Mouse (Mus musculus) adrenal gland, postnatal 10 days (tissue): ENCODE measurements around the gene Gbgt1. TPM values are rescaled to one million over a fixed set of nuclear protein-coding genes. Genes with fewer than 3 reads are reported as not detected.

Experiments
- DNase-seq: peaks from one replicate; pipeline ENCODE4 v3.0.0; 2021; ENCODE audit warnings: mixed read lengths
- total RNA-seq, 2 experiments: library from RNA; stranded (reverse); gene quantifications; 2 replicates each; pipeline ENCODE4 v1.2.3; 2021

Gene Gbgt1
- total RNA-seq, 2 experiments from 2014 or later: 4.3 to 5.4 TPM

- DNase-seq: no peak
Observed at GRCm38 (mm10) chr2:28529856-28530255, 33.2 kb downstream of the Gbgt1 start.

GRCm38 (mm10) chr2:28530311-28530710 lies 33.6 kb downstream of the Gbgt1 start:
- DNase-seq: no peak

- peak; percentile 95 for DNase-seq
Observed at GRCm38 (mm10) chr2:28532938-28533771, 36.5 kb downstream of the Gbgt1 start.

- no peak for DNase-seq
Observed at GRCm38 (mm10) chr2:28533901-28534435, 37.3 kb downstream of the Gbgt1 start.

DNA sequence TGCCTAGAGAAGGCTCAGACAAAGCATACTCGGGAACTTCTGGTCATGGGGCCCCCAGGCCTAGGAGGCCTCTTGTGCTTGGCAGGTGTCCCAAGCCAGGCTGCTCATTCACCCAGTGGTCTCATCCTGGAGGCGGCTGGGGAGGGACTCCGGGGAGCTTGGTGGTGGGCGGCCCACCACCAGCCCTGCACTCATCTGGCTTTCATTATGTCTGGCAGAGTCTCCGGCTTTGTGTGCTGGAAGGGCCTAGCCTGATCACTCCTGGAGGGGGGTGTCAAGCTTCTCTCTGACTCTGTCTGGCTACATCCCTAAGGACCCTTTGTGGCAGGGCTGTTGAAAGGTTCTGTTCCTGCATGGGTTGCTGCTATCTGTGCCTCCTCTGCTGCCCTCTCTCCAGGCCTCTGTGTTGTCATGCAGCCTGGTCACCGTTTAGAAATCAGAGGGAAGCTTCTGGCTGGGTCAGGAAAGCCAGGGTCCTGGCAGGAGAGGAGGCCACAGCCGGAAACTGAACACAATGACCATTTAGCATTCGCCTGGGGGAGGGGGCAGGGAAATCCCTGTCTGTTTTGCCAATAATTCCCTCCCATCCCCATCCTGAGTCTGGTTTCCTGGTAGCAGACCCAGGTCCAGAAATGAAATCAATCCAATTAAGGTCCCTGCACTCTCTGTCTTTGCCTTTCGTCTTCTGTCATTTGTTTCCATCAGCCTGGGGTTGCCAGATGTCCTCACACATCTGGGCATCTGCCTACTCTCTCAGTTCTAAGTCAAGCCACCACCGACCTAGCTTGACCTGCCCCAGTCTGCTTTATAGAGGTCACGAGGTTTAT lies 38.0 kb downstream of the Gbgt1 start:
- DNase-seq: peak; percentile 59

DNA sequence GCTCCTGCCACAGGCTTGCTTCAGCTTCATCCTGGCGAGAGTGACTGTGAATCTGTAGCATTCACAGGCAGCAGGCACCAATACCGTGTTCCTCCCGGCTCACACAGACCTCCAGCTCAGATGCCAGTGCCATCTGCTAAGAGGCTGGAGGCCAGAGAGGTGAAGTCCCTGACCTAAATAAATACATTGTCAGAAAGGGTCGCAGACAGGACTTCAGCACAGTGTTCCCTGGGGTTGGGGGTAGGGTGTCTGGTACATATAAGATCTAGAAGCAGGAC lies 38.5 kb downstream of the Gbgt1 start:
- no peak for DNase-seq

DNA sequence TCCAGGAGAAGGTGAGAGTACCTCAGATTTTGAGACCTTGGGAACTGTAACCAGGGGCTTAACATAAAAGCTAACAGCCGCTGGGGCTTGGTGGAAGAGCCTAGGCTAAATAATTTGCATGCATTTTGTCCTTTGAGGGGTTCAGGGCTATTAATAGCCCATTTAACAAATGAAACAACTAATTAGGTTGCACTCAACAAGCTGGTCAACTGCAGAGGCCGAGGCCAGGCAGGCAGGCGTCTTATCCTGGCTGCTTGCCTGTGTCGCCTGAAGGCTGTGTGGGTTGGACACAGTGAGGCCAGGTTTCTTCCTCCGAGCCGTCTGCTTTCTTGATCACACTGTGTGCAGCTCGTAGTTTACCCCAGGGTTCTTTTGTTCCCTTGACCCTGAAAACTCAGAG lies 39.0 kb downstream of the Gbgt1 start:
- peak; percentile 65 for DNase-seq

DNA sequence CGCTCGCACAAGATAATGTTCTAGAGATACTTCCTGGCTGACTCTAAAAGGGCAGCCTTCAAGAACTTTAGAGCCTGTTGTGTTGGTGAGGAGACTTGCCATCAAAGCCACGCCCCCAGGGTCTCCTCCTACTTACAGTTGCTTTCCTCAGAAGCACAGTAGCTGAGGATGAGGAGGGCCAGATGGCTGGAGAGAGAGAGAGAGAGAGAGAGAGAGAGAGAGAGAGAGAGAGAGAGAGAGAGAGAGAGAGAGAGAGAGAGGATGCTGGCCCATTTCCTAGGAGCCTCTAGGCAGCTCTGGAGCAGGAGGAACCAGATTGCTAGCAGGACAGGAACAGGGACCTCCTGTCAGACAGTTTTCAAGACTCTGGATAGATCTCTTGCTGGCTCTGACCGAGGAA lies 39.5 kb downstream of the Gbgt1 start:
- no peak for DNase-seq

DNA sequence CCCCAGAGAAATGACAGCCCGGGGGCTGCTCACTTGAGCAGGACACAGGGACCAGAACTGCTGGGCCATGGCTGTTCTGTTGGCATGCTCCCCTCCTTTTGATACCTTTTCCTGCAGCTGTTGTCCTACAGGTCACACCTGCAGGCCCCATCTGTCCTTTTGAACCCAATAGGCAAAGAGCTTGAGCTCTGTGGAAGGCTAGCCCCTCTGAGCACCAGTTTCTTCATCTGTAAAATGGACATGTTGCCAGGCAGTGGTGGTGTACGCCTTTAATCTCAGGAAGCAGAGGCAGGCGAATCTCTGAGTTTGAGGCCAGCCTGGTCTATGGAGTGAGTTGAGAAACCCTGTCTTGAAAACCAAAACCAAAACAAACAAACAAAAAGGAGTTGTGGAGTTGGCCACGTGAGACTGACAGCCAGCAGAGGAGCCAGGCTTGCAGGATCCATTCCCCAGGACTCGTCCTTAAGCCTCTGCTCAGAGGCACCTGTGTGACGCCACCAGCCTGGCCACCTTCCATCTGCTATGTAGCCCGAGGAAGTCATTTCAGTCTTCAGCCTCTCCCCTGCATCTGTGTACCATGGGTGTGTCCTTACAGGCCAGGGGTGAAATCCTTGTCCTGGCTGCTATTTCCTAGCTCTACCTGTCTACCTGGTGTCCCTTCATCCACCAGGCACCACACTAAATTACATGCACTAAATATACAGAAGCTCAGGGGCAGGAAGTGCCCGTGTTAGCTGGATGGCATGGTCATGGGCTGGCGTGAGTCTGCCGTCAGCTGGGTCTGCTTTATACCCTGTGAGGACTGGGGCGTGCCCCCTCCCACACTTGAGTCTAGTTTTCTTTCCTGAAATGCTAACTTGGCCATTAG lies 40.3 kb downstream of the Gbgt1 start:
- DNase-seq: no peak

DNA sequence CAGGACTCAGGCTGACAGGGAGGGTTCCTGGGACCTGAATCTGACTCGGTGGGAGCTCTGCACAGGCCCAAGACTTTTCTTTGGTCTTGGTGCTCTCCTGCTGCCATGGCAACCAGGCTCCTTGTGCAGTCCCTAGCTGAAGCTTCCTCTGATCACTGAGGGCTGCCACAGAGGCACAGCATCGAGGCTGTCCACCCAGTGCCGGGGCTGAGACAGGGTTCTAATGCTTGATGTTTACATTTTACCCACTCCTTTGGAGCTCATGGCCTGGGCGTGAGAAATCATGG lies 40.9 kb downstream of the Gbgt1 start:
- no peak for DNase-seq

DNA sequence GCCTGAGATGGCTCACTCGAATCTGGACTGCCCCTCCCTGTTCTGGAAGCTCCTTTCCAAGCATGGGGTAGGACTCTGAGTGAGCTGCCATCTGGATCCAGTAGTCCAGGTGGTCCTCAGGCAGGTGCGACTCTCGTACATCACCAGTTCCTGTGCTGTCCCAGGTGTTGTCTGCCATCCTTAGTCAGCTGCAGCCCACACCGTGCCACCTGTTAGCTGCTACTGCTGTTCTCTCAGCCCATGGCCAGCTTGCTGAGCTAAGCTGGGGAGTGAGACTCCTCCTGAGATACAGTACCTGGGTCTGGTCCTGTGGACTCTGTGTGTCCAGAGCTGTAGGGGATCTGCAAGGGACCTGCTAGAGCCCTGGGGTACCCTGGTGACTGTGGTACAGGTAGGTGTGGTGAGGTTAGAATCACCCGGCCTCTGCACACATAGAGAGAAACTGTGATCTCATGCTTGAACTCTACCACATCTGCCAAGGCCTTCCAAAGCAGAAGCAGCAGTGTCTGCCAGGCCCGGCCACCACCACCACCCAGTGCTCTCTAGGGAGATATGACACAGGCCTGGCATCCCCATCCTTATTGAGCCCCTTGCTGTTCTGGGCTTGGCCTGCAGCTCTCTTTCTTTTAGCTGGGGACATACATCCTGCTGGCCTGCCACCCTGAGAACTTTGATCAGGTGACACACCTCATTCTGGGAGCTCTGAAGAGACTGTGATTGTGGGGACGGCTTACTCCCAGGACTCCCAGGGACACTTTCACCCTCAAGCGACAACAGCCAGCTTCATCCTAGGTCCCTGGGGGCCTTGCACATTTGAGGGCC lies 41.5 kb downstream of the Gbgt1 start:
- no peak for DNase-seq

GRCm38 (mm10) chr2:28538817-28539128 lies 42.1 kb downstream of the Gbgt1 start:
- DNase-seq: no peak

- peak; percentile 77 for DNase-seq
Observed at GRCm38 (mm10) chr2:28539206-28539605, 42.5 kb downstream of the Gbgt1 start.

DNA sequence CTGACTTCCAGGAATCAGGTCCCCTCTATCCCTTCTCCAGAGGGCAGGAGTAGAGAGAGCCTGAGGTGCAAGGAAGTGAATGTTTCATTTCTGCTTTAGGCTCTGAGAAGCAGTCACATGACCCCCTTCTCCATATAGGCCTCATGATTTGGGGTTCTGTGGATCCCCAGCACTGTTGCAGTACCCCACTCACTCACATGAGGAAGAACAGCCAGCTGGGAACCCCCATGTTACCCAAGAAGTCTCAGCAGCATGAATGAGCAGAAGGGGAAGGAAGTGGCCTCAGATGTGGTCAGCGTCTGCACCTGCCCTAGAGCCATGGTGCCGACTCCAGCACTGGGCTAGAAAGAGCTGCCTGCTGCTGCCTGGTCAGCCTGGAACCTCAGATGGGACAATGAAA lies 43.3 kb downstream of the Gbgt1 start:
- no peak for DNase-seq

- DNase-seq: no peak
Observed at GRCm38 (mm10) chr2:28540587-28541227, 44.0 kb downstream of the Gbgt1 start.

GRCm38 (mm10) chr2:28543894-28544293 lies 47.2 kb downstream of the Gbgt1 start:
- DNase-seq: no peak

GRCm38 (mm10) chr2:28545976-28546375 lies 49.3 kb downstream of the Gbgt1 start:
- no peak for DNase-seq

- no peak for DNase-seq
Observed at GRCm38 (mm10) chr2:28546560-28546959, 49.9 kb downstream of the Gbgt1 start.

DNA sequence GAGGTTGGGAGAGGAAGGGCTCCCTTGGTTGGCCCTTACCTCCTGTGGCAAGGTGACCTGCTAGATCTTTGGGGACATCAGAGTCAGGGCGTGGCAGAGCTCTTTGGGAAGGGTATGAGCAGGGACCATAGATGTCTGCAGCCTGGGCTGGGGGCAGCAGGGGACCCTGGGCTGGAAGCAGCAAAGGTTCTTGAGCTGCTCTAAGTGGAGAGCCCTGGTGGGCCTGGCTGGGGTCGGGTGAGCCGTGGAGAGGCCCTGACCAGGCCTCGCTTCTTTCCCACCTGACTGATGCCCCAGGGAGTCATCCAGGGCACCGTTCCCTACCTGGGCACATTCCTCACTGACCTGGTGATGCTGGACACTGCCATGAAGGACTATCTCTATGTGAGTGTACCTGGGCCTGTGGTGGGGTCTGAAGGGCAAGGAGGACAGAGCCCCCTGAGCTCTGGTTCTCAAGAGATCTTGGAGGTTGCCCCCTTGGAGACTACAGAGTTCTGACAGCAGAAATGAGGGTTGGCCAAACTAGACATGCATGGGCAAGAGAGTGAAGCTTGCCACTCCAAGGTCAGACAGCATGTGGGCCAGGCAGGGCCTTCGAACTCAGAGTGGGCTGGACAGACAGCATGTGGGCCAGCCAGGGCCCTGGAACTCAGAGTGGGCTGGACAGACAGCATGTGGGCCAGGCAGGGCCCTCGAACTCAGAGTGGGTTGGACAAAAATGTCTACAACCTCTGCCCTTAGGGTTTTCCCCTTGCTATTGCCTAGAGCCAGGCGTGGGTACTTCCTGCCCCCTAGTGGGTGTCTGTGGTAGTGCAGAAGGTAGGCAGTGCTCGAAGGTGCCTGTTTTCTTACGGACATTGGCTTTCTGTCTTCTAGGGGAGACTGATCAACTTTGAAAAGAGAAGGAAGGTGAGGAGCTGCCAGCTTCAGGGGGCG lies 50.8 kb downstream of the Gbgt1 start:
- DNase-seq: peak; percentile 94

GRCm38 (mm10) chr2:28549157-28549556 lies 52.5 kb downstream of the Gbgt1 start:
- DNase-seq: no peak
